Mouse (Mus musculus): ENCODE results near the gene Nrxn2.
A peak's percentile ranks its signal among the peaks of the same experiment; 100 is the strongest.

Gene Nrxn2

GRCm38 (mm10) chr19:6542367-6543034, 124.0 kb downstream of the Nrxn2 start, which contains the start of gene Slc22a12:
Gene Slc22a12 (minus strand): TSS chr19:6543032.
- no peak for DNase-seq (ENCODE audit: low spot score)

- no peak for DNase-seq (ENCODE audit: low spot score)
Measured at GRCm38 (mm10) chr19:6543035-6543383, 124.5 kb downstream of the Nrxn2 start.

GRCm38 (mm10) chr19:6543518-6543917, 125.0 kb downstream of the Nrxn2 start:
- DNase-seq (ENCODE audit: low spot score), result no peak

- DNase-seq (ENCODE audit: low spot score), result no peak
Measured at GRCm38 (mm10) chr19:6544712-6545111, 126.2 kb downstream of the Nrxn2 start.

GRCm38 (mm10) chr19:6545481-6545880, 127.0 kb downstream of the Nrxn2 start:
- DNase-seq (ENCODE audit: low spot score), result no peak

GRCm38 (mm10) chr19:6546096-6546495, 127.6 kb downstream of the Nrxn2 start:
- DNase-seq (ENCODE audit: low spot score), result peak; percentile 36

GRCm38 (mm10) chr19:6547801-6548200, 129.3 kb downstream of the Nrxn2 start:
- no peak for DNase-seq (ENCODE audit: low spot score)

- peak; percentile 48 for DNase-seq (ENCODE audit: low spot score)
Measured at GRCm38 (mm10) chr19:6548431-6549410, 130.2 kb downstream of the Nrxn2 start.

- no peak for DNase-seq (ENCODE audit: low spot score)
Measured at GRCm38 (mm10) chr19:6549566-6549965, 131.0 kb downstream of the Nrxn2 start.

GRCm38 (mm10) chr19:6551215-6551614, 132.7 kb downstream of the Nrxn2 start:
- no peak for DNase-seq (ENCODE audit: low spot score)

GRCm38 (mm10) chr19:6552302-6553028, 133.9 kb downstream of the Nrxn2 start:
- no peak for DNase-seq (ENCODE audit: low spot score)

GRCm38 (mm10) chr19:6553174-6553573, 134.6 kb downstream of the Nrxn2 start:
- no peak for DNase-seq (ENCODE audit: low spot score)

GRCm38 (mm10) chr19:6553819-6554582, 135.5 kb downstream of the Nrxn2 start:
- DNase-seq (ENCODE audit: low spot score), result no peak

- DNase-seq (ENCODE audit: low spot score), result no peak
Measured at GRCm38 (mm10) chr19:6559576-6559975, 141.0 kb downstream of the Nrxn2 start.

- DNase-seq (ENCODE audit: low spot score), result no peak
Measured at GRCm38 (mm10) chr19:6560246-6560815, 141.8 kb downstream of the Nrxn2 start.

GRCm38 (mm10) chr19:6565136-6565535, 146.6 kb downstream of the Nrxn2 start:
- DNase-seq (ENCODE audit: low spot score), result no peak

GRCm38 (mm10) chr19:6566450-6566849, 147.9 kb downstream of the Nrxn2 start:
- no peak for DNase-seq (ENCODE audit: low spot score)

GRCm38 (mm10) chr19:6569021-6569420, 150.5 kb downstream of the Nrxn2 start:
- no peak for DNase-seq (ENCODE audit: low spot score)

GRCm38 (mm10) chr19:6569561-6569960, 151.0 kb downstream of the Nrxn2 start:
- no peak for DNase-seq (ENCODE audit: low spot score)

- DNase-seq (ENCODE audit: low spot score), result no peak
Measured at GRCm38 (mm10) chr19:6571476-6571875, 152.9 kb downstream of the Nrxn2 start.

- no peak for DNase-seq (ENCODE audit: low spot score)
Measured at GRCm38 (mm10) chr19:6572001-6572400, 153.5 kb downstream of the Nrxn2 start.
